Mouse (Mus musculus): ENCODE data around the gene Kcnj4. TPM values are rescaled to one million over a fixed set of nuclear protein-coding genes. Genes with fewer than 3 reads are reported as not detected.

Gene Kcnj4
- polyA plus RNA-seq, 1 experiment, result not detected

- Histone ChIP-seq H3K36me3 (ENCODE audit: control insufficient read depth, insufficient read depth, low read length) (no peaks in the 10 kb centered on the region), H3K27me3 (ENCODE audit: control insufficient read depth, insufficient read depth, low read length) (peaks cover 60% of the 10 kb centered on the region), H3K4me1 (ENCODE audit: control insufficient read depth, insufficient read depth, insufficient read length, low read length) (0 out of 2 replicates have a peak, but pooled peaks cover 1% of the 10 kb centered on the region), H3K27ac (ENCODE audit: insufficient read depth, low read depth, low read length) (no peak overlapping the region), H3K4me3 (ENCODE audit: low read depth, low read length) (no peak overlapping the region)
- no peak for TF ChIP-seq CTCF (IDR thresholded peaks at IDR 0.05; ENCODE audit: extremely low read depth, insufficient read length, insufficient replicate concordance, low read depth, low read length)
- TF ChIP-seq POLR2A (IDR thresholded peaks at IDR 0.05; ENCODE audit: low read depth, low read length), result no peak
- WGBS, result 69% methylated on average over 5 of the region's 5 CpGs
Measured at GRCm38 (mm10) chr15:79503438-79503837, 1.6 kb downstream of the Kcnj4 start.

GRCm38 (mm10) chr15:79502891-79503341 lies 2.1 kb downstream of the Kcnj4 start:
- no peaks in the 10 kb centered on the region for H3K36me3 ChIP-seq (ENCODE audit: control insufficient read depth, insufficient read depth, low read length)
- WGBS, result 26% methylated on average over 18 of the region's 18 CpGs
- H3K27me3 ChIP-seq (ENCODE audit: control insufficient read depth, insufficient read depth, low read length), result peaks cover 57% of the 10 kb centered on the region
- H3K27ac ChIP-seq (ENCODE audit: insufficient read depth, low read depth, low read length), result no peak overlapping the region
- no peak overlapping the region for H3K4me3 ChIP-seq (ENCODE audit: low read depth, low read length)
- 0 out of 2 replicates have a peak, but pooled peaks cover 1% of the 10 kb centered on the region for H3K4me1 ChIP-seq (ENCODE audit: control insufficient read depth, insufficient read depth, insufficient read length, low read length)
- no peak for TF ChIP-seq POLR2A (IDR thresholded peaks at IDR 0.05; ENCODE audit: low read depth, low read length)
- no peak for TF ChIP-seq CTCF (IDR thresholded peaks at IDR 0.05; ENCODE audit: extremely low read depth, insufficient read length, insufficient replicate concordance, low read depth, low read length)

- H3K4me1 ChIP-seq (ENCODE audit: control insufficient read depth, insufficient read depth, insufficient read length, low read length), result no peaks in the 10 kb centered on the region
- WGBS, result 75% methylated on average over 17 of the region's 17 CpGs
- no peak overlapping the region for H3K4me3 ChIP-seq (ENCODE audit: low read depth, low read length)
- no peaks in the 10 kb centered on the region for H3K36me3 ChIP-seq (ENCODE audit: control insufficient read depth, insufficient read depth, low read length)
- no peak for TF ChIP-seq POLR2A (IDR thresholded peaks at IDR 0.05; ENCODE audit: low read depth, low read length)
- TF ChIP-seq CTCF (IDR thresholded peaks at IDR 0.05; ENCODE audit: extremely low read depth, insufficient read length, insufficient replicate concordance, low read depth, low read length), result no peak
- H3K27ac ChIP-seq (ENCODE audit: insufficient read depth, low read depth, low read length), result no peak overlapping the region
- H3K27me3 ChIP-seq (ENCODE audit: control insufficient read depth, insufficient read depth, low read length), result peaks cover 31% of the 10 kb centered on the region
Measured at GRCm38 (mm10) chr15:79500110-79500509, 4.9 kb downstream of the Kcnj4 start.

GRCm38 (mm10) chr15:79493527-79493926 lies 11.5 kb downstream of the Kcnj4 start:
- H3K27ac ChIP-seq (ENCODE audit: insufficient read depth, low read depth, low read length), result no peak overlapping the region
- H3K4me1 ChIP-seq (ENCODE audit: control insufficient read depth, insufficient read depth, insufficient read length, low read length), result no peaks in the 10 kb centered on the region
- no peaks in the 10 kb centered on the region for H3K36me3 ChIP-seq (ENCODE audit: control insufficient read depth, insufficient read depth, low read length)
- TF ChIP-seq POLR2A (IDR thresholded peaks at IDR 0.05; ENCODE audit: low read depth, low read length) (no peak), CTCF (IDR thresholded peaks at IDR 0.05; ENCODE audit: extremely low read depth, insufficient read length, insufficient replicate concordance, low read depth, low read length) (no peak)
- no peak overlapping the region for H3K4me3 ChIP-seq (ENCODE audit: low read depth, low read length)
- H3K27me3 ChIP-seq (ENCODE audit: control insufficient read depth, insufficient read depth, low read length), result no peaks in the 10 kb centered on the region
- 48% methylated on average over 18 of the region's 18 CpGs for WGBS

GRCm38 (mm10) chr15:79489463-79489862 lies 15.6 kb downstream of the Kcnj4 start:
- Histone ChIP-seq H3K27me3 (ENCODE audit: control insufficient read depth, insufficient read depth, low read length) (no peaks in the 10 kb centered on the region), H3K36me3 (ENCODE audit: control insufficient read depth, insufficient read depth, low read length) (no peaks in the 10 kb centered on the region), H3K27ac (ENCODE audit: insufficient read depth, low read depth, low read length) (no peak overlapping the region), H3K4me1 (ENCODE audit: control insufficient read depth, insufficient read depth, insufficient read length, low read length) (no peaks in the 10 kb centered on the region), H3K4me3 (ENCODE audit: low read depth, low read length) (no peak overlapping the region)
- 65% methylated on average over 11 of the region's 11 CpGs for WGBS
- no peak for TF ChIP-seq CTCF (IDR thresholded peaks at IDR 0.05; ENCODE audit: extremely low read depth, insufficient read length, insufficient replicate concordance, low read depth, low read length)
- no peak for TF ChIP-seq POLR2A (IDR thresholded peaks at IDR 0.05; ENCODE audit: low read depth, low read length)

- TF ChIP-seq POLR2A (IDR thresholded peaks at IDR 0.05; ENCODE audit: low read depth, low read length) (no peak), CTCF (IDR thresholded peaks at IDR 0.05; ENCODE audit: extremely low read depth, insufficient read length, insufficient replicate concordance, low read depth, low read length) (no peak)
- Histone ChIP-seq H3K27ac (ENCODE audit: insufficient read depth, low read depth, low read length) (no peak overlapping the region), H3K27me3 (ENCODE audit: control insufficient read depth, insufficient read depth, low read length) (no peaks in the 10 kb centered on the region), H3K36me3 (ENCODE audit: control insufficient read depth, insufficient read depth, low read length) (no peaks in the 10 kb centered on the region), H3K4me1 (ENCODE audit: control insufficient read depth, insufficient read depth, insufficient read length, low read length) (peaks cover 3% of the 10 kb centered on the region; the same call in 1 of the 2 replicates), H3K4me3 (ENCODE audit: low read depth, low read length) (no peak overlapping the region)
- WGBS, result 19% methylated on average over 15 of the region's 15 CpGs
Measured at GRCm38 (mm10) chr15:79481181-79481688, 23.8 kb downstream of the Kcnj4 start.

GRCm38 (mm10) chr15:79477227-79477626 lies 27.8 kb downstream of the Kcnj4 start:
- Histone ChIP-seq H3K27me3 (ENCODE audit: control insufficient read depth, insufficient read depth, low read length) (no peaks in the 10 kb centered on the region), H3K36me3 (ENCODE audit: control insufficient read depth, insufficient read depth, low read length) (no peaks in the 10 kb centered on the region), H3K4me3 (ENCODE audit: low read depth, low read length) (no peak overlapping the region), H3K27ac (ENCODE audit: insufficient read depth, low read depth, low read length) (no peak overlapping the region), H3K4me1 (ENCODE audit: control insufficient read depth, insufficient read depth, insufficient read length, low read length) (peaks cover 3% of the 10 kb centered on the region; the same call in 1 of the 2 replicates)
- TF ChIP-seq POLR2A (IDR thresholded peaks at IDR 0.05; ENCODE audit: low read depth, low read length) (no peak), CTCF (IDR thresholded peaks at IDR 0.05; ENCODE audit: extremely low read depth, insufficient read length, insufficient replicate concordance, low read depth, low read length) (no peak)
- 48% methylated on average over 6 of the region's 6 CpGs for WGBS
